Mouse (Mus musculus): ENCODE data around the gene Nfya. TPM values are rescaled to one million over a fixed set of nuclear protein-coding genes. Genes with fewer than 3 reads are reported as not detected.
"Not testable (repeated sequence)": the region's sequence is repeated elsewhere in the genome, so short reads cannot be mapped to it uniquely, and the experiment has no call there.

Nfya gene
- polyA plus RNA-seq, 1 experiment: 73.8 TPM

DNA sequence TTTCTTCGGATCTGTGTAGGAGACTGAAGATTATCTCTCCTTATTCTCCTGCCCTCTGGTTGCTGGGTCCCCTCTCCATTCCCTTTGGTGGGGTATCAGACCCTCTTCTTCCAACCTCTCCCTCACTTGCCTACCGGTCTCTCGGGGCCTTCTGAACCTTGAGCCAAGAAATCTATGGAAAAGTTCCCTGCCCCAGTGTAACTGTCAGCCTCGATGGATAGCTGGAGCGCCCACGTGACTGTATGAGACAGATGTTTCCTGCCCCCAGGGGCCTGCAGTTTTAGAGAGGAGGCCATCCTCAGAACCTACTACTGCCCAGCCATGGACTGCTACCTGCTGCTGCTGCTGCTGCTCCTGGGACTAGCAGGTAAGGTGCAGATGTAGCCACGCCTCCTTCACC, 50.1 kb downstream of the Nfya start, which contains the start of gene Treml1:
Gene Treml1, plus strand, starts transcription at position 301 of the 400 bp plus-strand sequence.
- Histone ChIP-seq H3K27me3 (ENCODE audit: control insufficient read depth, insufficient read depth, low read length) (no peaks in the 10 kb centered on the region), H3K4me1 (ENCODE audit: control insufficient read depth, insufficient read depth, low read length) (no peaks in the 10 kb centered on the region), H3K4me3 (ENCODE audit: control insufficient read depth, low read depth, low read length) (no peak within 1 kb of the TSS), H3K36me3 (ENCODE audit: control insufficient read depth, insufficient read depth, low read length) (no peaks in the 10 kb centered on the region), H3K27ac (ENCODE audit: control insufficient read depth, insufficient read depth, low read depth, low read length) (no peak within 1 kb of the TSS)
- no peak for TF ChIP-seq POLR2A (IDR thresholded peaks at IDR 0.05; ENCODE audit: control insufficient read depth, low read depth, low read length)
- TF ChIP-seq CTCF (IDR thresholded peaks at IDR 0.05; ENCODE audit: control insufficient read depth, insufficient read depth, insufficient replicate concordance, low read depth, low read length): no peak

DNA sequence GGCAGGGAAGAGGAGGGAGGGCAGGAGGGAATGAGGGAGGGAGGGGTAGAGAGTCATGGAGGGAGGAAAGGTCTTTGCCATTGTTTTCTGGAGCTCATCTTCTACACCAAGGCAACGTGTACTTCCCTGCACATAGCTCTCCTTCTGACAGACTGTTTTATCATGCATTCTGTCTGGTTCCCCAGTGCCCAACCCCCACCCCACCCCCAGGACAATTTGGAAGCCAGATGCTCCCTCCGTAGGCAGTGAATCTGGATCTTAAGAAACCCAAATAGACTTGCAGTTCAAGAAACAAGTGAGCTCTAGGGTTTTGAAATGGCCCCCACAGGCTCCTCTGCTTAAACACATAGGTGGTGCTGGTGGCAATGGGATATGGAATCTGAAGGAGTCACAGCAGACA, 51.8 kb downstream of the Nfya start:
- Histone ChIP-seq H3K27me3 (ENCODE audit: control insufficient read depth, insufficient read depth, low read length) (no peaks in the 10 kb centered on the region), H3K27ac (ENCODE audit: control insufficient read depth, insufficient read depth, low read depth, low read length) (no peak overlapping the region), H3K4me1 (ENCODE audit: control insufficient read depth, insufficient read depth, low read length) (no peaks in the 10 kb centered on the region), H3K4me3 (ENCODE audit: control insufficient read depth, low read depth, low read length) (no peak overlapping the region), H3K36me3 (ENCODE audit: control insufficient read depth, insufficient read depth, low read length) (no peaks in the 10 kb centered on the region)
- TF ChIP-seq CTCF (IDR thresholded peaks at IDR 0.05; ENCODE audit: control insufficient read depth, insufficient read depth, insufficient replicate concordance, low read depth, low read length): no peak
- no peak for TF ChIP-seq POLR2A (IDR thresholded peaks at IDR 0.05; ENCODE audit: control insufficient read depth, low read depth, low read length)

DNA sequence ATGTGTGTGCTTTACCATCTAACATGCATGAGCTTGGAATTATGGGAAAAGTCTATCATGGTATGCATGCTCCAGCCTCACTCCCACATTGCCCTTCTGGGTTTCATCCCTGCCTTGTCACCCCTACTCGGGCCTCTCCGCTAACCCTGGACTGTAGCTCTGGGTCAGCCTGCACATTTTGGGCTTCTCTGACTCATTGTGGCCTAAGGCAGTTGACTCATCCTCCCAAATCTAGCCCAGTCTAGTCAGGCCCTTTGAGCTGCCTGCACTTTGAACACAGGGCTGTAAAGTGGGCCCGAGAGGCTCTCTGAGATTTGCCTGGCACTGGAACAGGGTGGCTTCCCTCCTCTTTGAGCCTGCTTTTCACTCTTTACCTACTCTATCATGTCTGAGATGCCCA, 53.9 kb downstream of the Nfya start:
- no peak for TF ChIP-seq CTCF (IDR thresholded peaks at IDR 0.05; ENCODE audit: control insufficient read depth, insufficient read depth, insufficient replicate concordance, low read depth, low read length)
- TF ChIP-seq POLR2A (IDR thresholded peaks at IDR 0.05; ENCODE audit: control insufficient read depth, low read depth, low read length): no peak
- Histone ChIP-seq H3K27me3 (ENCODE audit: control insufficient read depth, insufficient read depth, low read length) (no peaks in the 10 kb centered on the region), H3K4me3 (ENCODE audit: control insufficient read depth, low read depth, low read length) (no peak overlapping the region), H3K4me1 (ENCODE audit: control insufficient read depth, insufficient read depth, low read length) (no peaks in the 10 kb centered on the region), H3K27ac (ENCODE audit: control insufficient read depth, insufficient read depth, low read depth, low read length) (no peak overlapping the region), H3K36me3 (ENCODE audit: control insufficient read depth, insufficient read depth, low read length) (no peaks in the 10 kb centered on the region)

DNA sequence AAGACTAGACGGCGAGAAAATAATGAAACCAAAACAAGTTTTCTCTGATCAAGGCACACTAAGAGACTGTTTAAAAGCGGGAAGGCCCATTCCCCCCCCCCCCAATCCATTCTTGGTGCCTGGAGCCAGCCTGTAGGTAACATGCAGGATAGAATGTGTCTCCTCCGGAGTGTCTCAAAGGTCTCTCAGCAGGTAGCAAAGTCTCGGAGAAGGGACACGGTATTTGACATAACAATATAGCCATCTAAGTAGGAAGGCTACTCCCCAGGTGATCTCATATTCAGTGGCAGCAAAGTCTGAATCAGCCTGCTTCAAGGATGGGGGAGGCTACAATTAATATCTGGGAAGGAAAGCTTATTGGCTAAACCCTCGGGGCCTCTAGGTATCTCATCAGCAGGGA, 56.7 kb downstream of the Nfya start:
- H3K36me3 ChIP-seq (ENCODE audit: control insufficient read depth, insufficient read depth, low read length): not testable (repeated sequence)

DNA sequence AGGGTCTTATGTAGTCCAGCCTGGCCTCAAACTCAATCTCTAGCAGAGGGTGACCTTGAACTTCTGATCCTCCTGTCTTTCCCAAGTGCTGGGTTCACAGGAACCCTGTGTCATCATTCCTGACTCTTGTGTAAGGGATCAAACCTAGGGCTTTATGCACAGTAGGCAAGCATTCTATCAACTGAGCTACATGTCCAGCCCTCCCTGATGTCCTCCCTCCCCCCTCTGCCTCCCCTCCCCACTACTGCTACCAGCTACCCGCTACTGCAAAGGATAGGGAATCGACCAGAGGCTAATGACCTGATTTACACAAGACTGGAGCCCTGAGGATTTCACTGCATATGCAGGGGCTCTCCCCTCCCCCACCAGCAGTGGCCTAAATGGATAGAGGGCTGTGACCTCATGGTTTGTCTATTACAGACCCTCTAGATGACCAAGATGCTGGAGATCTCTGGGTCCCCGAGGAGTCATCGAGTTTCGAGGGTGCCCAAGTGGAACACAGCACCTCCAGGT, 59.0 kb downstream of the Nfya start:
- no peaks in the 10 kb centered on the region for H3K4me1 ChIP-seq (ENCODE audit: control insufficient read depth, insufficient read depth, low read length)
- no peak overlapping the region for H3K4me3 ChIP-seq (ENCODE audit: control insufficient read depth, low read depth, low read length)
- TF ChIP-seq POLR2A (IDR thresholded peaks at IDR 0.05; ENCODE audit: control insufficient read depth, low read depth, low read length) (no peak), CTCF (IDR thresholded peaks at IDR 0.05; ENCODE audit: control insufficient read depth, insufficient read depth, insufficient replicate concordance, low read depth, low read length) (no peak)
- no peaks in the 10 kb centered on the region for H3K36me3 ChIP-seq (ENCODE audit: control insufficient read depth, insufficient read depth, low read length)
- H3K27me3 ChIP-seq (ENCODE audit: control insufficient read depth, insufficient read depth, low read length): no peaks in the 10 kb centered on the region
- H3K27ac ChIP-seq (ENCODE audit: control insufficient read depth, insufficient read depth, low read depth, low read length): no peak overlapping the region

More for the DNA sequence above, 56.7 kb downstream of the Nfya start:
- H3K4me3 ChIP-seq (ENCODE audit: control insufficient read depth, low read depth, low read length); H3K27ac ChIP-seq (ENCODE audit: control insufficient read depth, insufficient read depth, low read depth, low read length); H3K27me3 ChIP-seq (ENCODE audit: control insufficient read depth, insufficient read depth, low read length); H3K4me1 ChIP-seq (ENCODE audit: control insufficient read depth, insufficient read depth, low read length): not testable (repeated sequence)

DNA sequence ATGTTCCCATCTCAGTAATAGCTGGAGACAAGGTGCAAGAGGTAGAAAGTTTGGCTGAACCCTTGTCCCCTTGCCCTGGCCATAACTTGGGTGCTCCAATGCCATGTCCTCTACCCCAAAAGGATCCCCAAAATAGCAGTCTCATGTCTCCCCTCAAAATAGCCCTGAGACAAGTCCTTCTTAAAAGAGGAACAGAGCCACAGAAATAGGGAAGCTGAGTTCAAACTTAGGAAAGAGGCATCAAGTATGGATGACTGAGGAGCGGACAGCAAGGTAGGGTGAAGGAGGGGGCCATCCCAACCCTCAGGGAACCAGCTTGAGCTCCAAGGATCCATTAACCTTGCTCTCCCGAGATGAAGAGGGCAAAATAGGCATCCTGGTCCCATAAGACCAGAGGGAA, 62.4 kb downstream of the Nfya start:
- TF ChIP-seq POLR2A (IDR thresholded peaks at IDR 0.05; ENCODE audit: control insufficient read depth, low read depth, low read length) (no peak), CTCF (IDR thresholded peaks at IDR 0.05; ENCODE audit: control insufficient read depth, insufficient read depth, insufficient replicate concordance, low read depth, low read length) (no peak)
- no peak overlapping the region for H3K4me3 ChIP-seq (ENCODE audit: control insufficient read depth, low read depth, low read length)
- H3K27ac ChIP-seq (ENCODE audit: control insufficient read depth, insufficient read depth, low read depth, low read length): no peak overlapping the region
- no peaks in the 10 kb centered on the region for H3K27me3 ChIP-seq (ENCODE audit: control insufficient read depth, insufficient read depth, low read length)
- no peaks in the 10 kb centered on the region for H3K36me3 ChIP-seq (ENCODE audit: control insufficient read depth, insufficient read depth, low read length)
- H3K4me1 ChIP-seq (ENCODE audit: control insufficient read depth, insufficient read depth, low read length): no peaks in the 10 kb centered on the region

DNA sequence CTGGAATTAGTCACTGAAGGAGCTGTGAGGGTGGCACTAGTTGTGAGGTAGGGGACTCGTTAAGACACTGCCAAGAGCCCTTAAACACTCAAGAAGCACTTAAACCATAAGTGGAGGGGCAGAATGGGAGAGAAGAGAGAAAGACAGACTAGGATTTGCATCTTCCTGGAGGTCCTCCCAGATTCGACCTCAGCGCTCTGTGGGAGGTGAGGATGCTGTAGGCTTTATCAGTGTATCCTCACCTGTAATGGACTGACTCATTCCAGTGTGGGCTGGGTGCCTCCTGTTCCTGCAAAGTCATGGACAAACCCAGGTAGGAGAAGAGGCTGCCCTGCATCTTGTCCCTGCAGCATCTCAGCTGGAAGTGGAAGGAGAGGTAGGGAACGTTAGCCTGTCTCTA, 62.9 kb downstream of the Nfya start:
- Histone ChIP-seq H3K4me3 (ENCODE audit: control insufficient read depth, low read depth, low read length) (no peak overlapping the region), H3K27ac (ENCODE audit: control insufficient read depth, insufficient read depth, low read depth, low read length) (no peak overlapping the region), H3K27me3 (ENCODE audit: control insufficient read depth, insufficient read depth, low read length) (no peaks in the 10 kb centered on the region), H3K4me1 (ENCODE audit: control insufficient read depth, insufficient read depth, low read length) (no peaks in the 10 kb centered on the region), H3K36me3 (ENCODE audit: control insufficient read depth, insufficient read depth, low read length) (no peaks in the 10 kb centered on the region)
- TF ChIP-seq POLR2A (IDR thresholded peaks at IDR 0.05; ENCODE audit: control insufficient read depth, low read depth, low read length) (no peak), CTCF (IDR thresholded peaks at IDR 0.05; ENCODE audit: control insufficient read depth, insufficient read depth, insufficient replicate concordance, low read depth, low read length) (no peak)

DNA sequence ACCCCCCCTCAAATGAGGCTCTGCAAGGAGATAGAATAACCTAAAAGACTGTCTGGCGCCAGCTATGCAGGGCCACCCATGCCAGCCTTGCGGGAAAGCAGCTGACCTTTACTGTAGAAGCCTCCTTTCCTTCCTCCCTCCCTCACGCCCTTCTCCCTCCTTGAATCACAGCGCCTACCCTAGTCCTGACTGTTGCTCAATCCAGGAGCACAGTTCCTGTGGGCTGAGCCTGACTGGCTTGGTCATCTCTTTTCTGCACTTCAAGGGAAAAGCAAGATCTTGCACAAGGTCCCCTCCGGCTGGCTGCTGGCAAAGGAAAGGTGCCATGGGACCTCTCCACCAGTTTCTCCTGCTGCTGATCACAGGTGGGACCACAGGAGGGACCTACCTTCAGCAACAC, 63.5 kb downstream of the Nfya start, which contains the start of gene Trem2:
Gene Trem2, plus strand, starts transcription at position 171 of the 400 bp plus-strand sequence.
- no peaks in the 10 kb centered on the region for H3K4me1 ChIP-seq (ENCODE audit: control insufficient read depth, insufficient read depth, low read length)
- no peak within 1 kb of the TSS for H3K27ac ChIP-seq (ENCODE audit: control insufficient read depth, insufficient read depth, low read depth, low read length)
- H3K4me3 ChIP-seq (ENCODE audit: control insufficient read depth, low read depth, low read length): no peak within 1 kb of the TSS
- TF ChIP-seq CTCF (IDR thresholded peaks at IDR 0.05; ENCODE audit: control insufficient read depth, insufficient read depth, insufficient replicate concordance, low read depth, low read length) (no peak), POLR2A (IDR thresholded peaks at IDR 0.05; ENCODE audit: control insufficient read depth, low read depth, low read length) (no peak)
- no peaks in the 10 kb centered on the region for H3K27me3 ChIP-seq (ENCODE audit: control insufficient read depth, insufficient read depth, low read length)
- no peaks in the 10 kb centered on the region for H3K36me3 ChIP-seq (ENCODE audit: control insufficient read depth, insufficient read depth, low read length)

All from testis, adult 2 months (tissue).